Mouse (Mus musculus): ENCODE measurements around the gene Sh2b1.

Sh2b1 gene

DNA sequence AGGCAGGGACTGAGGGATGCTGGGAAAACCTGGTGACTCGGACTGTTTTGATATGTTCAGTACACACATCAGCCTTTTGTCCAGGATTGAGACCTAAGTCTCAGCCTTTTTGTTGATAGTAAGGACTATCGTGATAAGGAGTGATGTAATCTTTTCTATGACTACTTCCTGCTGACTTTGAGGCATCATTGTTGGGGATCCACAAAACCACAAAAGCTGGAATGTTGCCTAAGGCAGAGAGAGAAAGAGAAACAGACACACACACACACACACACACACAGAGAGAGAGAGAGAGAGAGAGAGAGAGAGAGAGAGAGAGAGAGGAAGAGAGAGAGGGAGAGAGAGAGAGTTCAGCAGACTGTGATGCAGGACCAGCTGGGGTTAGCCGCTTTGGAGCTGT lies 56.7 kb downstream of the Sh2b1 start:
- DNase-seq (ENCODE audit: low spot score in 2 of 2): no peak

DNA sequence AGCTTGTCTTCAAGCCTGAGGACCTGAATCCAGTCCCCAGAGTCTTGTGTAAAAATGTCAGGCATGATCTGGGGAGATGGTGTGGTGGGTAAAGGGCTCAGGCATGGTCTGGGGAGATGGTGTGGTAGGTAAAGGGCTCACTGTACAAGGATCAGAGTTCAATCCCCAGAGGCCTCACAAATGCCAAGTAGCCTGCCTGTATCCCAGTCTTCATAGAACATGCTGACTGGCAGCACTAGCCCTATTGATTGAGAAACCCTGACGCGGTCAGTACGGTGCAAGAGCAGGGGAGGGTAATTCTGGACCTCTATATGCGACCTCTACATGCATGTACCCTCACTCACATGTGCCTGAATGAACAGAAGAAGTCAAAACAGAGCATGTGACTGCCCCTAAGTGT lies 57.6 kb downstream of the Sh2b1 start:
- DNase-seq (ENCODE audit: low spot score in 2 of 2): no peak

DNA sequence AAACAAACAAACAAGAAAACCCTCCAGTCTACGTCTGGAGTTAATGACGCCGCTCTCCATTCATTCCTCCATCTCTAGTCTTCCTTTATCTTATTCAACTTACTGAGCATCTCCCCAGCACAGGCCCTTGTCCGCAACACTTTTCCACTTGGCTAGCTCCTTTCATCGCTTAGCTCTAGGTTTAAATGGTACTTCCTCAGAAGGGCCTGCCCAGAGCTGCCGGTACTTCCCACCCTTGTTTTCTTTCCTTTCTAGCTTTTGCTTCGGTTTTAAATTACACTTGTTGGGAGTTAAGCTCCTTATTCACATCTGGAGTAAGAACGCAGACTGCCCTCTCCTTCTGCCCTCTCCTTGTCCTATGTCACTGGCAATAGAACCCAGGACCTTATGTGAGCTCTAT lies 58.2 kb downstream of the Sh2b1 start:
- no peak for DNase-seq (ENCODE audit: low spot score in 2 of 2)

All from right cerebral cortex, postnatal 36 days (tissue).